Mouse (Mus musculus): Measurements from ENCODE around the gene Apbb2. TPM values are rescaled to one million over a fixed set of nuclear protein-coding genes. Genes with fewer than 3 reads are reported as not detected.

Gene Apbb2
- polyA plus RNA-seq, 1 experiment from 2014 or later: 28.2 TPM

DNA sequence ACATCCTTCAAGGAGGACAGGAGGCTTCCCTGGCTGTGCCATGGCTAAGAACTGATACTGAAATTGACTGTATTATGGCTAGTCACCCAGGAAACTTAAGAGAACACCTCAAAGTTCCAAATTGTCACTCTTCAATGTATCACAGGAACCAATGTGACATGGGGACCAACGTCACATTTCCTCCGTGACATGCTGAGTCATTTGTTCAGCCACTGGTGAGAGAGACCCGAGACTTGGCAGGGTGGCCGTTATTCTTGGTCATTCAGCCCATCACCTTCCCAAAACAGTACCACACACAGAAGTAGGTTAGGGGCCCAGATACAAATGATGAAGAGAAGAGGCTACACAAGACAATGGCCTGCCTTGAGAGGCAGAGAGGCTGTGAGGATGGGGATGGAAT lies 295.5 kb downstream of the Apbb2 start:
- Histone ChIP-seq H3K4me3 (no peak overlapping the region), H3K36me3 (replicated peaks) (no peaks in the 10 kb centered on the region), H3K9me3 (no peaks in the 10 kb centered on the region), H3K4me1 (peaks cover 16% of the 10 kb centered on the region), H3K27me3 (ENCODE audit: poor library complexity, severe bottlenecking) (no peaks in the 10 kb centered on the region), H3K27ac (no peak overlapping the region)
- WGBS: 91% methylated on average over 4 of the region's 4 CpGs
- DNase-seq (ENCODE audit: extremely low spot score, low spot score): no peak

DNA sequence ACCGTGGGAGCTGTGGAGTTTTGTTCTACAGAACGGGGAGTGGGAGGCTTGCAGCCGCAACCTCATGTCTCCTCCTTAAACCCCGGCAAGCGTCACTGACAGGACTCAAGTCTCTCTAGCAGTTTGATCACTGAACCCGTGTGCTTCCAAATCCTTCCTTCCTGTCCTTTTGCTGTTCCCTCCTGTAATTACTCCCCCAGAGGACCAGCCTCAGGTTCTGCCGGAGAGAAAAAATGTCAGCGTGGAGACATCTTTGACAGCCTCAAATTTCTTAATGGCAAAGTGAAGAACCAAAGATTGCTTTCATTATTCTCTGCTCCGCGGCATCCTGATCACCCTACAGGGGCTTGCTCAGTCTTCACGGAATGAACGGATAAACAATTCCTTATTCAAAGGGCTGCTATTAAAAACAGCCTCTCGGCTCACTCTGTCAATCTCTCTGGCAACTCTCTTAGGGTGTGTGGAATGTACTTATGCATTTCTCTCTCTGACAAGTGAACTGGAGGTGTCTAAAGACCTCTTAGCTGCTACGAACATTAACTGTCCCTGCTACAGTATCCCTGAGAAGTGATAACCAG lies 298.7 kb downstream of the Apbb2 start:
- Histone ChIP-seq H3K27ac (no peak overlapping the region), H3K4me3 (no peak overlapping the region), H3K36me3 (replicated peaks) (no peaks in the 10 kb centered on the region), H3K27me3 (ENCODE audit: poor library complexity, severe bottlenecking) (no peaks in the 10 kb centered on the region), H3K4me1 (peaks cover 10% of the 10 kb centered on the region), H3K9me3 (no peaks in the 10 kb centered on the region)
- WGBS: 70% methylated on average over 14 of the region's 14 CpGs
- DNase-seq (ENCODE audit: extremely low spot score, low spot score): no peak

DNA sequence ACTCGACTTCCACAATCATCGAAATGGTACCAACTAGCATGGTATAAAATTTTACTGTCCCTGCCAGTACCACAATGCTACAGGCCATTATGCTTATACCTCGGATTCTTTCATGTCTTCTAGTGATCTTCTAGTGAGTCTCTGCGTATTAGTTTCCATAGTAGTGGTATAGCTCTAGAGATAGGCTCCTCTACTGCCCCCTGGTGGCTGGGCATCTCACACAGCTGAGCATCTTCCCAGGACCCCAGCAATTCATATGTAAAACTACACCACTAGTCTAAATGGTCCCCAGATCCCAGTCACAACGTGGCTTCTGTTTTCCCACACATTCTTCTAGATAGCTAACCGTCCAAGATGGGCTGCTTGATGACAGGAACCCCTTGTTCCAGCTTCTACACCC lies 299.2 kb downstream of the Apbb2 start:
- no peaks in the 10 kb centered on the region for H3K27me3 ChIP-seq (ENCODE audit: poor library complexity, severe bottlenecking)
- H3K4me1 ChIP-seq: peaks cover 10% of the 10 kb centered on the region
- H3K27ac ChIP-seq: no peak overlapping the region
- WGBS: 73% methylated on average over 6 of the region's 6 CpGs
- H3K9me3 ChIP-seq: no peaks in the 10 kb centered on the region
- DNase-seq (ENCODE audit: extremely low spot score, low spot score): peak; percentile 27
- H3K36me3 ChIP-seq (replicated peaks): no peaks in the 10 kb centered on the region
- H3K4me3 ChIP-seq: no peak overlapping the region

DNA sequence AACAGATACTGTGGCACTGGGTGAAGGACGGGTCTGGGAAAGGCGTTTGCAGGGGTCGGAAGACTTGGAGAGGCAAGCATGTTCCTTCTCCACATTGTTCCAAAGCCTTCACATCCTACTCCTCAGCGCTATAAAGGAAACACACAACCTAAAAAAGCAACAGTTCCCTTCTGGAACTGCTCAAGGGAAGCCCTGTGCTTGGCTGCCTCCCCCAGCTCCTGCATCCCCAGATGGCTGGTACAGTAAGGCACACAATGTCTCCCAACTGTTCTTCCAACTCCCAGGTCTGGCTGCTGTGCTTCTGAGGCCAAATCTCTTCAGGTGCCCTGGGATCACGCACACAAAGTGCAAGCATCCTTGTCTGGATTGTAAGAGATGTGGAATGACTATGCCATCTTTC lies 302.8 kb downstream of the Apbb2 start:
- Histone ChIP-seq H3K9me3 (no peaks in the 10 kb centered on the region), H3K27me3 (ENCODE audit: poor library complexity, severe bottlenecking) (no peaks in the 10 kb centered on the region), H3K27ac (no peak overlapping the region), H3K36me3 (replicated peaks) (no peaks in the 10 kb centered on the region), H3K4me3 (no peak overlapping the region), H3K4me1 (peaks cover 10% of the 10 kb centered on the region)
- DNase-seq (ENCODE audit: extremely low spot score, low spot score): no peak
- WGBS: 85% methylated on average over 5 of the region's 5 CpGs

DNA sequence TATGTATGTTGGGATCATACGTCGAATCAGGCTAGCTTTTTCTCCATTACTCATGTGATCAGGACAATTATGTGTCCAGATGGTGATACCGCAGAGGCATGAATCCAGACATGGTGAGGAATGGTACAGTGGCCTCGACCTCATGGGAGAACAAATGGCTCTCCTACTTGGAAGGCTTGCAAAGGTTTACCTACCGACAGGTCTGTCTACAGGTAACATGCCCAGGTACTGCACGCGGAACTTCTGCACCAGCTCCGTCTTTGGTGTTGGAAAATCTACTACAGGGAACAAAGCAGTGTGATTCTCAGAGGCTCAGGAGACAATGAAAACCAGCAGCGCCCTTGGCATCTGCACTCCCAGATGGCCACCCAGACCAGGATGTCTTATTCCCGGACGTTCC lies 307.8 kb downstream of the Apbb2 start:
- Histone ChIP-seq H3K4me1 (no peaks in the 10 kb centered on the region), H3K27ac (no peak overlapping the region), H3K27me3 (ENCODE audit: poor library complexity, severe bottlenecking) (no peaks in the 10 kb centered on the region), H3K36me3 (replicated peaks) (peaks cover 11% of the 10 kb centered on the region; the same call in 1 of the 2 replicates), H3K4me3 (no peak overlapping the region), H3K9me3 (no peaks in the 10 kb centered on the region)
- no peak for DNase-seq (ENCODE audit: extremely low spot score, low spot score)
- WGBS: 94% methylated on average over 11 of the region's 11 CpGs

DNA sequence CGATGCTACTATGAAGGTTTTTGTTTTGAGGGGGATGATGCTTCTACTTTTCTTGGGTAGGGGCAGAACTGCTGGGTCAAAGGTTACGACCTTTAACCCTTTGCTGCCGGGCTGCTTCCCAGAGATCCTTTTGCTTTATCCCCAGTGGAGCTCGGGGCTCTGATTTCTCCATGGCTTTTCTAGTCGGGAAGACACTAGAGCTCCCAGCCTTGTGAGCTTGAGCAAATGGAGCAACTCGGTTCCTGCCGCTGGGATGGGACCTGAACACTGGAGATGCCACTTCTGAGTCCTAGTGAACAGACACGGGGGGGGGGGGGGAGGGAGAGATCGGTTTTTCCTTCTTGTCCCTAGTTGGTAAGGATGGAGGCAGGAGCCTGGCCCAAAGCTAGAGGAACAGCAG lies 308.3 kb downstream of the Apbb2 start:
- WGBS: 66% methylated on average over 9 of the region's 9 CpGs
- Histone ChIP-seq H3K4me3 (no peak overlapping the region), H3K9me3 (no peaks in the 10 kb centered on the region), H3K36me3 (replicated peaks) (peaks cover 11% of the 10 kb centered on the region; the same call in 1 of the 2 replicates), H3K27me3 (ENCODE audit: poor library complexity, severe bottlenecking) (no peaks in the 10 kb centered on the region), H3K4me1 (no peaks in the 10 kb centered on the region), H3K27ac (no peak overlapping the region)
- DNase-seq (ENCODE audit: extremely low spot score, low spot score): no peak

DNA sequence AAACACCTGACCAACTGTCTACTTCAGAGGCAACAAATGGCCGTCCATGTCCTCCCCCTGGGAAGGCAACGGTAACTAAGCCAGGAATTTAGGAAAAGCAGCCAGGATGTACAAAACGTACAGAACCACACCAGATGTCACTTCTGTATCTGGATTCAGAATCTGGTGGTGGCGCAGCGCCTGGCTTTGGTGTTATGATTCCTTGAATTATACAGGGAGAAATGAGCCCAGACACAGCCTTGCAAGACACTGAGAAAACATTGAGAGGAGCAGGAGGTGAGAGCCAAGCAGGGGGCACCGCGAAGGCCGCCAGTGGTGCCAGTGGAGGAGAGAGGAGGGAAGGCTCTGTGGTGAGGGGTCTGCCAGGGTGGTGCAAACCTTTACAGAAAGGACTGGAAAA lies 313.1 kb downstream of the Apbb2 start:
- Histone ChIP-seq H3K4me3 (no peak overlapping the region), H3K4me1 (no peaks in the 10 kb centered on the region), H3K36me3 (replicated peaks) (peaks cover 20% of the 10 kb centered on the region), H3K27me3 (ENCODE audit: poor library complexity, severe bottlenecking) (no peaks in the 10 kb centered on the region), H3K27ac (no peak overlapping the region), H3K9me3 (no peaks in the 10 kb centered on the region)
- WGBS: 90% methylated on average over 8 of the region's 8 CpGs
- no peak for DNase-seq (ENCODE audit: extremely low spot score, low spot score)

DNA sequence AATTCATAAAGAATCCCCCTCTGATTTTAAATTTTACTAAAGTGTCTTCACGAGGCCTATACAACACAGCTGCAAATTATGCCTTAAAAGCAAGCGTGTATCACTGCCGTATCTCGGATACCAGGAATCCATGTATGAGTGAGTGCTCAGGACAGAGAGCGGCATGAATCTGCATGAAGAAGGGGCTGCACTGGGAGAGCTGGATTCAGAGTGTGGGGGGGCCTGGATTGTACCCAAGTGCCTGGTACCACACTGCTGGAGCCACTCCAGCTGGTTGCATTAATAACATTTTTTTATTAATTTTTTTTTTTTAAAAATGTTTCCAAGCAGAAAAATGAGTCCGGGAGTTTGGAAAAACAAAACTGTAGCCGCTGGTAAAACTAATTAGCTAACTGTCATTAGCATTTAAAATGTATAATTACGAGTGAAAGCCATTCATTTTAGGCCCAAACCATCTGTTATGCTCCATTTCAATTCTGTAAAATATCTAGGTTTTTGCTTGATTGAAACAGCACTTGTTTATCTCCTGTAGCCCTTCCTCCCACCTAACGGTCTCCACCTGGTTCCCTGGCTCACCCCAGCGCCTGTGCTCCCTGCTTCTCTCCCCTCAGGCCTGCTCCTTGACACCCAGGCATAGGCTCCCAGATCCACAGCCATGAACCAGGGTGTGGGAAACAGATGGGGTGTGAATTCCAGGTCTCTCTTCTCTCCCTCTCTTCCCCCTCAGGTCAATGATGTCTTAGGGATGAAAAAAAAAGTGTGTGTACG lies 314.1 kb downstream of the Apbb2 start:
- Histone ChIP-seq H3K9me3 (no peaks in the 10 kb centered on the region), H3K4me1 (no peaks in the 10 kb centered on the region), H3K27ac (no peak overlapping the region), H3K4me3 (no peak overlapping the region), H3K27me3 (ENCODE audit: poor library complexity, severe bottlenecking) (no peaks in the 10 kb centered on the region), H3K36me3 (replicated peaks) (peaks cover 20% of the 10 kb centered on the region)
- WGBS: 92% methylated on average over 11 of the region's 11 CpGs
- no peak for DNase-seq (ENCODE audit: extremely low spot score, low spot score)

DNA sequence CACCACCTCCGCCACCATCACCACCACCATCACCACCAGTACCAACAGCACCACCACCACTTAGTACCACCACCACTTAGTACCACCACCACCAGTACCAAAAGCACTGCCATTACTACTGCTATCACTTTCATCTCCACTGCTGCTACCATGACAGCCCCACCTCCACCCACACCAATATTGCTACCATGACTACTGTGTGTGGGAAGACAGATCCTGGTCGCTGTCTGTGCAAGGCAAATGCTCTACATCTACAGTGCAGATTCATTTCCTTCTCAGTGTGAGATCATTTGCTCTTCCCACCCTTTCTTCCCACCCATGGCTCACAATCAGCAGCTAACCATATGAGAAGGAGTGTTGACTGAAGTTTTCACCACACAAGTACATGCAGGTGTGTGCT lies 315.7 kb downstream of the Apbb2 start:
- WGBS: 90% methylated on average over 2 of the region's 2 CpGs
- H3K27ac ChIP-seq: no peak overlapping the region
- H3K36me3 ChIP-seq (replicated peaks): peaks cover 14% of the 10 kb centered on the region
- H3K4me3 ChIP-seq: no peak overlapping the region
- H3K4me1 ChIP-seq: no peaks in the 10 kb centered on the region
- no peak for DNase-seq (ENCODE audit: extremely low spot score, low spot score)
- no peaks in the 10 kb centered on the region for H3K27me3 ChIP-seq (ENCODE audit: poor library complexity, severe bottlenecking)
- no peaks in the 10 kb centered on the region for H3K9me3 ChIP-seq

DNA sequence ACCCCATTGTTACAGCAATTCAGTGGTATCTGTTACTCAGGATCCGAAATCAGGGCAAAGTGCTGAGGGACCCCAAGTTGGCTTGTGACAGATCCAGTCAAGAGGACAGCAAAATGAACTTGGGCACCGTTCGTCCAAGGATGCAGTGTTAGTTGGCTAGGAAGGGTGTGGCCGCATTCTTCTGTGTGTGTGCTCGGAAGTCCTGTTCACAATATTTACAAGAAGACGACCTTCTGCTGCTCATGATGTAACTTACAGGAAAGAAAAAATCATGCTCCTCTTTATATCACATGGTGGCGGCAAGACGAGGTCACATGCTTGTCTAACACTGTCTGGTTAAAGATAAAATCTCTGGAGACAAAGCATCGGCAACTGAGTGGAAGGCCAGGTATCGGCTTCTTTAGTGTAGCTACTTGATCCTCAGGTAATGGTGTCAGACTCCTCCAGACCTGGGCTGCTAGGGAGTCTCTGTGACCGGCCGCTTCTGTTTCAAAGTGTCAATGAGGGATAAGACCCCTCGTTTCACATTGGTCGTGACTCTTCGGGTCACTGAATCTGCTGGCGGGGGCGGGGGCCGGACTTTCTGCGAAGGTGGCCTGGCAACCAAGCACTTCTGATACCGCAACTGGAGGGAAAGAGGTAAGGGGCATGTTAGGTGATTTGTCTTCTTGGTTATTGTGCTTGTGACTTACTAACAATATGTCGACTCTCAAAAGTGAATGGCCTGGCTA lies 316.3 kb downstream of the Apbb2 start:
- no peak for DNase-seq (ENCODE audit: extremely low spot score, low spot score)
- Histone ChIP-seq H3K4me1 (no peaks in the 10 kb centered on the region), H3K36me3 (replicated peaks) (peaks cover 10% of the 10 kb centered on the region), H3K27me3 (ENCODE audit: poor library complexity, severe bottlenecking) (no peaks in the 10 kb centered on the region), H3K4me3 (no peak overlapping the region), H3K27ac (no peak overlapping the region), H3K9me3 (no peaks in the 10 kb centered on the region)
- WGBS: 93% methylated on average over 21 of the region's 21 CpGs

DNA sequence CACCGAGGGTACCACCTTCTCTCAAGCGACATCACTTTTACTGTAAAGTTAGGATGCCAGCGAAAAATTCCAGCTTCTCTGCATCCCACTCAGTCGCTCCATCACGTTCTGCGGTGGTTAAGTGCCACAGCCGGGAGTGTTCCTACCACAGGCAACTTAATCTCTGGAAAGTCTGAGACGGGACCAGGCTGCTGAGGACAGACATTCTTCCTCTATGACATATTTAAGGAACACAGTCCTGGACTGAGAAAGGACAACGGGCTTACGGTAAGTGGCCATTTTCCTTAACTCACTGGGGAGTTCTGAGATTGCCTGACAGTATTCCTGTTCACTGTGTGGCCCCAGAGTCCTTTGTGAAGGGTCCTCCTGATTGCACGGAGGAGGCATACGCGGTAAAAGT lies 318.0 kb downstream of the Apbb2 start:
- DNase-seq (ENCODE audit: extremely low spot score, low spot score): no peak
- no peak overlapping the region for H3K4me3 ChIP-seq
- WGBS: 91% methylated on average over 13 of the region's 13 CpGs
- H3K27me3 ChIP-seq (ENCODE audit: poor library complexity, severe bottlenecking): no peaks in the 10 kb centered on the region
- peaks cover 10% of the 10 kb centered on the region; the same call in 1 of the 2 replicates for H3K36me3 ChIP-seq (replicated peaks)
- H3K9me3 ChIP-seq: no peaks in the 10 kb centered on the region
- no peak overlapping the region for H3K27ac ChIP-seq
- no peaks in the 10 kb centered on the region for H3K4me1 ChIP-seq

DNA sequence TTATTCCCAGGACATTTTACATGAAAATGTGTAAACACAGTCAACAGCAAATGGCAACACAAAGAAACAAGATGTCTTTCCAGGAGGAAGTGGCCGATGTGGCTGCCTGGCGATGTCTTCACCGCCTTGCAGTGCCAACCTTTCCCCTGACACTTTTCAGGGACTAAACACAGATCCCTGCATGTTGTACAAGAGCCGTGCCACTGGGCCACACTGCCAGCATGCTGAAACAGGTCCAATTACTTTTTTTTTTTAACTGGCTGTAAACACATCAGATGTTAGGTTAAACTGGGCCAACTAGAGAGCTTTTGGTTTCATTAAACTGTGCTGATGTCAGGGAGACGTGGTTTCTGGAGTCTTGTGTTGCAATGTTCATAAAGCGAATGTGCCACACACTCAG lies 319.7 kb downstream of the Apbb2 start:
- WGBS: 97% methylated on average over 6 of the region's 6 CpGs
- Histone ChIP-seq H3K27ac (no peak overlapping the region), H3K4me1 (no peaks in the 10 kb centered on the region), H3K36me3 (replicated peaks) (peaks cover 10% of the 10 kb centered on the region; the same call in 1 of the 2 replicates), H3K27me3 (ENCODE audit: poor library complexity, severe bottlenecking) (no peaks in the 10 kb centered on the region), H3K4me3 (no peak overlapping the region), H3K9me3 (no peaks in the 10 kb centered on the region)
- no peak for DNase-seq (ENCODE audit: extremely low spot score, low spot score)

DNA sequence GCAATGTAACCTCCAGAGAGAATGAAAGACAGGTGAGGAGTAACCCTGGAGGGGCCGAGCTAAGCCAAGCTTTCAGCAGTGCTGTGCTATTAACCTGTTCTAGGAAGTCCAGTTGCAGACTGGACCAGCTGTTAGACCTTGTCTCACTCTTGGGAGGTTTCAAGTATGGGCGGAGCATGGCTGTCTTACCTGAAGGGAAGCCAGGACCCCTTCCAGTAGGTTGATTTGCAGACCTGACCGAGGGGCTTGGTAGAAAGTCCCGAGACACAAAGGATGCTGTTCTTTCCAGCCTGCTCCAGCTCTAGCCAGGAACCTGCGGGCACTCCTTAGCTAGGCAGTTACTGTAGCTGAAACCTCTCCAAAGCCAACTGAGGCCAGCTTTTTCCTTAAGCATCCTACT lies 322.5 kb downstream of the Apbb2 start:
- Histone ChIP-seq H3K27ac (no peak overlapping the region), H3K4me1 (no peaks in the 10 kb centered on the region), H3K9me3 (no peaks in the 10 kb centered on the region), H3K4me3 (no peak overlapping the region), H3K36me3 (replicated peaks) (no peaks in the 10 kb centered on the region), H3K27me3 (ENCODE audit: poor library complexity, severe bottlenecking) (no peaks in the 10 kb centered on the region)
- 94% methylated on average over 5 of the region's 5 CpGs for WGBS
- no peak for DNase-seq (ENCODE audit: extremely low spot score, low spot score)
